ENCODE assay signal across 14 mouse cellular contexts in the genomic region with DNA sequence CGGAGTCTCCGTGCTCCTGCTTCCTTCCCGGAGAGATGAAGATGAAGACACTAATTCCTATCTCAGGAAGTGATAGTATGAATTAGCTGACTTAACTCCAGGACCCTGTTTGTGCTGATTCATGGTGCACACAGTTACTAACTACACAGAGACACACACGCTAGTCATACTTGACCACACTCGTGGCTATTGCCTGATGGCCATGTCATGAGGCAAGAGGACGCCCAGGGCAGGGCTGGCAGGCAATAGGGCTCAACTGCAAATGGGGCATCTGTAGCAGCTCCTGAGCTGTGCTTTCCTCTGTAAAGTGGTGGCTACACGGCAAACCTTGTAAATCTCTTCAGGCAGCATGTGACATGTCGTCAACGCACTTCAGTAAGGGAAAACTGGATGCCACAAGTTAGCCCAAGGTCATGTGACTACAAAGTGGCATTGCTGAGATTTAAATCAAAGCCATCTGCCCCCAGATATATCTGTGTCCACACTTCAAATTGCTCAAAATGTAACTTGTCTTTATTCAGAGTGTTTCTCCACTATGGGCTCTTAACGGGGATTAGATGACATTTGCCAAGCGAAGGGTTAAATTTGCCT.
DNase-seq lines count a peak whose midpoint lies in the region; ATAC-seq and TF ChIP-seq lines count a peak whose summit lies in the region.
"Had no signal": no experiment of that assay in that cellular context is flagged by ENCODE, and none has a peak within 500 bp of the region (broad histone marks: within the 10 kb centered on the region; RNA-seq: fewer than 3 reads in every experiment).

No protein-coding gene starts in this region.

- no peaks in the 10 kb centered on the region for H3K9me3 ChIP-seq in MEL (replicated peaks; ENCODE audit: insufficient read depth, low read length)
- no peaks in the 10 kb centered on the region for H3K9me3 ChIP-seq in heart, embryonic 11.5 days (replicated peaks; ENCODE audit: control insufficient read depth, low read length)
- H3K9me3 ChIP-seq: heart, embryonic 15.5 days; hindbrain, embryonic 13.5 days; kidney, embryonic 15.5 days had no signal

- H3K4me1 ChIP-seq in MEL (ENCODE audit: control insufficient read depth in 1 of 2, insufficient read depth in 2 of 2, low read length in 2 of 2) = peaks cover 9 to 36% of the 10 kb centered on the region in 2 experiments
- peaks cover 17% of the 10 kb centered on the region; the same call in 1 of the 2 replicates for H3K4me1 ChIP-seq in heart, embryonic 11.5 days (ENCODE audit: control insufficient read depth, insufficient read depth, low read length)

- intact Hi-C loops in left cerebral cortex, postnatal 10 days (cut with DNase I) = no loop called here

- no peak overlapping the region for H3K4me3 ChIP-seq in layer of hippocampus, adult 2 months
- no peak overlapping the region for H3K4me3 ChIP-seq in MEL (ENCODE audit: control insufficient read depth in 1 of 2, insufficient read depth in 1 of 2, low read depth in 2 of 2, low read length in 2 of 2)
- no peak overlapping the region for H3K4me3 ChIP-seq in heart, embryonic 11.5 days (ENCODE audit: low read depth, low read length)
- H3K4me3 ChIP-seq: hindbrain, embryonic 13.5 days had no signal

- 78% methylated on average over 11 of the region's 11 CpGs for whole genome bisulfite sequencing in heart, embryonic 11.5 days (ENCODE audit: insufficient replicate concordance)

- no peak for TF ChIP-seq CTCF in layer of hippocampus, adult 2 months (conservative IDR thresholded peaks at IDR 0.05)
- TF ChIP-seq CTCF in MEL (IDR thresholded peaks at IDR 0.05 in 2 of 3, conservative IDR thresholded peaks at IDR 0.05 in 1 of 3; ENCODE audit: control insufficient read depth in 1 of 3, insufficient read depth in 1 of 3, low read depth in 2 of 3, low read length in 3 of 3, poor library complexity in 1 of 3, severe bottlenecking in 1 of 3) = no peak

- no peaks in the 10 kb centered on the region for H3K27me3 ChIP-seq in MEL (ENCODE audit: control insufficient read depth in 1 of 2, insufficient read depth in 2 of 2, low read length in 2 of 2)
- no peaks in the 10 kb centered on the region for H3K27me3 ChIP-seq in heart, embryonic 11.5 days (ENCODE audit: control insufficient read depth, insufficient read depth, low read length)
- H3K27me3 ChIP-seq: heart, embryonic 15.5 days; hindbrain, embryonic 13.5 days; kidney, embryonic 15.5 days had no signal

- peaks cover 4% of the 10 kb centered on the region; the same call in 1 of the 2 replicates for H3K79me2 ChIP-seq in MEL (ENCODE audit: control insufficient read depth, insufficient read depth, low read length, poor library complexity)

- peak; percentile 15; the same call in 1 of the 2 replicates for ATAC-seq in monocyte, adult 5-6 weeks (replicated peaks; ENCODE audit: insufficient number of reproducible peaks, low FRiP score, low TSS enrichment, poor library complexity, severe bottlenecking)
- ATAC-seq in heart, embryonic 11.5 days (replicated peaks; ENCODE audit: insufficient number of reproducible peaks, low FRiP score, low TSS enrichment) = no peak
- ATAC-seq: CD4-positive, CD25-positive, alpha-beta regulatory T cell, adult 4 months had no signal

- H3K9ac ChIP-seq in MEL (ENCODE audit: control insufficient read depth, low read depth, low read length, poor library complexity, severe bottlenecking) = no peak overlapping the region
- no peak overlapping the region for H3K9ac ChIP-seq in heart, embryonic 11.5 days (ENCODE audit: low read depth, low read length)
- H3K9ac ChIP-seq: liver, embryonic 14.5 days had no signal

- DNase-seq in embryo, embryonic 10.5 days (ENCODE audit: low spot score) = peak; percentile 28
- no peak for DNase-seq in embryo, embryonic 9.5 days (ENCODE audit: extremely low spot score)
- DNase-seq in layer of hippocampus, adult 2 months (ENCODE audit: low spot score in 2 of 2) = no peak
- DNase-seq in layer of hippocampus, adult 9-11 months = no peak
- DNase-seq in MEL (ENCODE audit: low read depth, low spot score) = no peak
- DNase-seq in left cerebral cortex, postnatal 10 days (ENCODE audit: extremely low spot score in 1 of 2, low spot score in 2 of 2) = no peak
- DNase-seq: cerebellum, postnatal 10 days had no signal

- peak overlapping the region; percentile 46; the same call in 1 of the 2 replicates for H3K27ac ChIP-seq in layer of hippocampus, adult 2 months
- H3K27ac ChIP-seq in MEL (ENCODE audit: control insufficient read depth, low read depth, low read length) = peak overlapping the region; percentile 75
- no peak overlapping the region for H3K27ac ChIP-seq in heart, embryonic 11.5 days (ENCODE audit: low read depth, low read length)
- H3K27ac ChIP-seq: liver, embryonic 14.5 days had no signal

- TF ChIP-seq RAD21 in MEL (IDR thresholded peaks at IDR 0.05; ENCODE audit: low read depth, low read length) = no peak

- H3K36me3 ChIP-seq in MEL (ENCODE audit: control insufficient read depth in 1 of 2, insufficient read depth in 2 of 2, low read length in 2 of 2) = peaks cover 0 to 14% of the 10 kb centered on the region in 2 experiments; a peak in 2 of 4 replicates
- no peaks in the 10 kb centered on the region for H3K36me3 ChIP-seq in heart, embryonic 11.5 days (ENCODE audit: control insufficient read depth, insufficient read depth, low read length)
- H3K36me3 ChIP-seq: heart, embryonic 15.5 days; hindbrain, embryonic 13.5 days; kidney, embryonic 15.5 days had no signal

- TF ChIP-seq EP300 in MEL (IDR thresholded peaks at IDR 0.05; ENCODE audit: low read depth in 1 of 2, low read length in 2 of 2) = no peak; a peak in 1 of 4 replicates

- no peak overlapping the region for H3K4me2 ChIP-seq in heart, embryonic 11.5 days

- TF ChIP-seq POLR2A in MEL (IDR thresholded peaks at IDR 0.05; ENCODE audit: control insufficient read depth in 1 of 2, insufficient read depth in 1 of 2, low read depth in 1 of 2, low read length in 2 of 2, poor library complexity in 1 of 2) = no peak

TF ChIP-seq in MEL, 35 proteins besides CTCF, POLR2A, EP300 and RAD21:
- 0 out of 2 replicates have a peak, but pooled peaks have one; percentile 15 for TF ChIP-seq MYC (IDR thresholded peaks at IDR 0.05; ENCODE audit: low read depth, low read length)
- no peak for TF ChIP-seq MAX (IDR thresholded peaks at IDR 0.05; ENCODE audit: low read length)
- no peak for TF ChIP-seq POLR2AphosphoS2 (IDR thresholded peaks at IDR 0.05; ENCODE audit: low read length)
- 0 out of 4 replicates have a peak, but pooled peaks of 1 of the 2 experiments have one; percentile 3 for TF ChIP-seq USF2 (IDR thresholded peaks at IDR 0.05; ENCODE audit: borderline replicate concordance in 1 of 2, insufficient read depth in 1 of 2, low read depth in 1 of 2, low read length in 2 of 2)
- TF ChIP-seq USF1 (IDR thresholded peaks at IDR 0.05; ENCODE audit: low read depth, low read length) = peak; percentile 61
- no peak for TF ChIP-seq BHLHE40 (IDR thresholded peaks at IDR 0.05; ENCODE audit: borderline replicate concordance, low read depth, low read length)
- peak; percentile 79 for TF ChIP-seq RCOR1 (IDR thresholded peaks at IDR 0.05; ENCODE audit: low read depth, low read length)
